Mouse (Mus musculus): ENCODE measurements around the gene Edar. TPM values are rescaled to one million over a fixed set of nuclear protein-coding genes. Genes with fewer than 3 reads are reported as not detected.

Gene Edar
- polyA plus RNA-seq, 1 experiment from 2014 or later, result 0.04 TPM

- H3K4me1 ChIP-seq (ENCODE audit: insufficient read depth), result no peaks in the 10 kb centered on the region
- H3K4me2 ChIP-seq (ENCODE audit: low read depth, low read length), result no peak overlapping the region
- H3K4me3 ChIP-seq (ENCODE audit: low read depth, low read length), result no peak overlapping the region
- H3K9me3 ChIP-seq (ENCODE audit: low read length), result no peaks in the 10 kb centered on the region
- no peak for TF ChIP-seq EP300 (IDR thresholded peaks at IDR 0.05; ENCODE audit: low read depth)
- DNase-seq, result no peak
- no peak overlapping the region for H3K9ac ChIP-seq (replicated peaks)
- 38% methylated on average over 5 of the region's 5 CpGs for WGBS (ENCODE audit: insufficient replicate concordance)
- no peak for ATAC-seq
- no peaks in the 10 kb centered on the region for H3K27me3 ChIP-seq (ENCODE audit: insufficient read depth, low read length)
- H3K36me3 ChIP-seq (replicated peaks; ENCODE audit: insufficient read depth, low read length), result no peaks in the 10 kb centered on the region
- no peak overlapping the region for H3K27ac ChIP-seq (ENCODE audit: low read depth)
These were observed 74.5 kb downstream of the Edar start for GRCm38 (mm10) chr10:58600983-58601382.

- Histone ChIP-seq H3K36me3 (replicated peaks; ENCODE audit: insufficient read depth, low read length) (no peaks in the 10 kb centered on the region), H3K27me3 (ENCODE audit: insufficient read depth, low read length) (no peaks in the 10 kb centered on the region), H3K4me2 (ENCODE audit: low read depth, low read length) (no peak overlapping the region), H3K4me3 (ENCODE audit: low read depth, low read length) (no peak overlapping the region), H3K27ac (ENCODE audit: low read depth) (no peak overlapping the region), H3K4me1 (ENCODE audit: insufficient read depth) (no peaks in the 10 kb centered on the region), H3K9me3 (ENCODE audit: low read length) (no peaks in the 10 kb centered on the region), H3K9ac (replicated peaks) (no peak overlapping the region)
- ATAC-seq, result no peak
- WGBS (ENCODE audit: insufficient replicate concordance), result 62% methylated on average over 5 of the region's 5 CpGs
- TF ChIP-seq CTCF (IDR thresholded peaks at IDR 0.05; ENCODE audit: low read depth), result no peak
- no peak for TF ChIP-seq EP300 (IDR thresholded peaks at IDR 0.05; ENCODE audit: low read depth)
- no peak for DNase-seq
These were observed 75.3 kb downstream of the Edar start for GRCm38 (mm10) chr10:58600151-58600550.

GRCm38 (mm10) chr10:58595821-58596220 is 79.6 kb downstream of the Edar start:
- ATAC-seq (no peak), DNase-seq (no peak)
- 58% methylated on average over 5 of the region's 5 CpGs for WGBS (ENCODE audit: insufficient replicate concordance)
- H3K36me3 ChIP-seq (replicated peaks; ENCODE audit: insufficient read depth, low read length), result no peaks in the 10 kb centered on the region
- H3K9me3 ChIP-seq (ENCODE audit: low read length), result no peaks in the 10 kb centered on the region
- H3K27me3 ChIP-seq (ENCODE audit: insufficient read depth, low read length), result no peaks in the 10 kb centered on the region
- no peak overlapping the region for H3K4me3 ChIP-seq (ENCODE audit: low read depth, low read length)
- TF ChIP-seq CTCF (IDR thresholded peaks at IDR 0.05; ENCODE audit: low read depth) (no peak), EP300 (IDR thresholded peaks at IDR 0.05; ENCODE audit: low read depth) (no peak)
- H3K27ac ChIP-seq (ENCODE audit: low read depth), result no peak overlapping the region
- H3K4me1 ChIP-seq (ENCODE audit: insufficient read depth), result no peaks in the 10 kb centered on the region
- H3K4me2 ChIP-seq (ENCODE audit: low read depth, low read length), result no peak overlapping the region
- no peak overlapping the region for H3K9ac ChIP-seq (replicated peaks)

GRCm38 (mm10) chr10:58595197-58595596 is 80.3 kb downstream of the Edar start:
- no peak overlapping the region for H3K4me2 ChIP-seq (ENCODE audit: low read depth, low read length)
- no peak for ATAC-seq
- WGBS (ENCODE audit: insufficient replicate concordance), result 78% methylated on average over 3 of the region's 3 CpGs
- no peak overlapping the region for H3K27ac ChIP-seq (ENCODE audit: low read depth)
- H3K9me3 ChIP-seq (ENCODE audit: low read length), result no peaks in the 10 kb centered on the region
- DNase-seq, result no peak
- no peak overlapping the region for H3K4me3 ChIP-seq (ENCODE audit: low read depth, low read length)
- no peaks in the 10 kb centered on the region for H3K36me3 ChIP-seq (replicated peaks; ENCODE audit: insufficient read depth, low read length)
- no peaks in the 10 kb centered on the region for H3K4me1 ChIP-seq (ENCODE audit: insufficient read depth)
- H3K27me3 ChIP-seq (ENCODE audit: insufficient read depth, low read length), result no peaks in the 10 kb centered on the region
- TF ChIP-seq EP300 (IDR thresholded peaks at IDR 0.05; ENCODE audit: low read depth) (no peak), CTCF (IDR thresholded peaks at IDR 0.05; ENCODE audit: low read depth) (no peak)
- H3K9ac ChIP-seq (replicated peaks), result no peak overlapping the region

GRCm38 (mm10) chr10:58594486-58594885 is 81.0 kb downstream of the Edar start:
- ATAC-seq (no peak), DNase-seq (no peak)
- Histone ChIP-seq H3K36me3 (replicated peaks; ENCODE audit: insufficient read depth, low read length) (no peaks in the 10 kb centered on the region), H3K4me2 (ENCODE audit: low read depth, low read length) (no peak overlapping the region), H3K27me3 (ENCODE audit: insufficient read depth, low read length) (no peaks in the 10 kb centered on the region), H3K9ac (replicated peaks) (no peak overlapping the region), H3K27ac (ENCODE audit: low read depth) (no peak overlapping the region), H3K4me3 (ENCODE audit: low read depth, low read length) (no peak overlapping the region), H3K9me3 (ENCODE audit: low read length) (no peaks in the 10 kb centered on the region), H3K4me1 (ENCODE audit: insufficient read depth) (no peaks in the 10 kb centered on the region)
- no peak for TF ChIP-seq EP300 (IDR thresholded peaks at IDR 0.05; ENCODE audit: low read depth)
- no peak for TF ChIP-seq CTCF (IDR thresholded peaks at IDR 0.05; ENCODE audit: low read depth)
- WGBS (ENCODE audit: insufficient replicate concordance), result 62% methylated on average over 3 of the region's 3 CpGs

GRCm38 (mm10) chr10:58585427-58586223 is 89.8 kb downstream of the Edar start:
- no peak overlapping the region for H3K4me2 ChIP-seq (ENCODE audit: low read depth, low read length)
- H3K4me3 ChIP-seq (ENCODE audit: low read depth, low read length), result no peak overlapping the region
- no peak overlapping the region for H3K27ac ChIP-seq (ENCODE audit: low read depth)
- WGBS (ENCODE audit: insufficient replicate concordance), result 68% methylated on average over 5 of the region's 5 CpGs
- TF ChIP-seq EP300 (IDR thresholded peaks at IDR 0.05; ENCODE audit: low read depth), result no peak
- no peak for TF ChIP-seq CTCF (IDR thresholded peaks at IDR 0.05; ENCODE audit: low read depth)
- no peak for DNase-seq
- no peak overlapping the region for H3K9ac ChIP-seq (replicated peaks)
- H3K27me3 ChIP-seq (ENCODE audit: insufficient read depth, low read length), result no peaks in the 10 kb centered on the region
- no peaks in the 10 kb centered on the region for H3K36me3 ChIP-seq (replicated peaks; ENCODE audit: insufficient read depth, low read length)
- H3K4me1 ChIP-seq (ENCODE audit: insufficient read depth), result no peaks in the 10 kb centered on the region
- H3K9me3 ChIP-seq (ENCODE audit: low read length), result no peaks in the 10 kb centered on the region
- ATAC-seq, result no peak

Measured in liver, postnatal 0 days (tissue).